ENCODE assay signal across 17 mouse cellular contexts in the genomic region with DNA sequence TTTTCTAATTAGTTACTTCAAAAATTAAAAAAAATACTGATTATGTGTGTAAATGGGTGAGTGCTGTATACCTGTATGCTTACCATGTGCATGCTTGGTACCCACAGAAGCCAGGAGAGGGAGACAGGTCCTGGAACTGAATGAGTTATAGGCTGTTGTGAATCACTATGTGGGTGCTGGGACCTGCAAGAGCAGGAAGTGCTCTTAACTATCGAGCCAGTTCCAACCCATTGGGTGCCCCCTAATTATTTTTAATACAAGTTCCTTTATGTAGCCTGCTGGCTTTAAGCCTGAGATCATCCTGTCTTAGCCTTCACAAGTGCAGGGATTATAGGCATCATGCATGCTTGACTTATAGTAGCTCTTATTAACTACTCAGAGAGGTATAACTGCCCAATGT.
"Had no signal": no experiment of that assay in that cellular context is flagged by ENCODE, and none has a peak within 500 bp of the region (broad histone marks: within the 10 kb centered on the region; RNA-seq: fewer than 3 reads in every experiment).

No protein-coding gene starts in this region.

- H3K27ac ChIP-seq: midbrain, embryonic 13.5 days; midbrain, embryonic 15.5 days; neural tube, embryonic 13.5 days; neural tube, embryonic 15.5 days had no signal

- DNase-seq: lung, adult 18-20 months; lung, embryonic 14.5 days; lung, postnatal 10 days; lung, postnatal 4 days; right cerebral cortex, adult 18-20 months; right cerebral cortex, postnatal 25 days; right cerebral cortex, postnatal 4 days; spleen, adult 18-20 months; thymus, adult 18-20 months; thymus, postnatal 14 days; thymus, postnatal 36 days had no signal

- H3K4me3 ChIP-seq: midbrain, embryonic 13.5 days; midbrain, embryonic 15.5 days; myocyte; neural tube, embryonic 13.5 days; neural tube, embryonic 15.5 days had no signal

- H3K36me3 ChIP-seq: midbrain, embryonic 13.5 days; midbrain, embryonic 15.5 days; neural tube, embryonic 13.5 days; neural tube, embryonic 15.5 days had no signal

- ATAC-seq: midbrain, embryonic 13.5 days; midbrain, embryonic 15.5 days had no signal

- H3K27me3 ChIP-seq: midbrain, embryonic 13.5 days; midbrain, embryonic 15.5 days; neural tube, embryonic 13.5 days; neural tube, embryonic 15.5 days had no signal

- H3K4me2 ChIP-seq: lung, embryonic 14.5 days; midbrain, embryonic 11.5 days; midbrain, embryonic 13.5 days; midbrain, embryonic 15.5 days; neural tube, embryonic 13.5 days; neural tube, embryonic 15.5 days had no signal

- H3K9me3 ChIP-seq: midbrain, embryonic 13.5 days; midbrain, embryonic 15.5 days; neural tube, embryonic 13.5 days; neural tube, embryonic 15.5 days had no signal

- H3K9ac ChIP-seq: lung, embryonic 14.5 days; midbrain, embryonic 13.5 days; midbrain, embryonic 15.5 days; neural tube, embryonic 13.5 days; neural tube, embryonic 15.5 days had no signal
